Mouse (Mus musculus) bone marrow, adult 2 months (tissue): ENCODE results near the gene Klhdc4. TPM values are rescaled to one million over a fixed set of nuclear protein-coding genes. Genes with fewer than 3 reads are reported as not detected.

Experiments
- H3K27ac ChIP-seq: fragments of 200-500 bp; 2 replicates; pipeline ENCODE4 v1.5.1; 2012; ENCODE audit warnings: low read depth, mild to moderate bottlenecking, control low read depth, inconsistent platforms, low read length; ENCODE audit not compliant: control insufficient read depth, poor library complexity, insufficient read depth
- H3K4me1 ChIP-seq: fragments of 200-500 bp; 2 replicates; pipeline ENCODE4 v1.6.1; 2011; ENCODE audit warnings: low read length; ENCODE audit not compliant: control insufficient read depth, insufficient read depth
- H3K4me3 ChIP-seq: fragments of 200-500 bp; replicated peaks from 2 replicates; pipeline ENCODE3; 2011; ENCODE audit warnings: mild to moderate bottlenecking, low read depth, low read length, control low read depth; ENCODE audit not compliant: control insufficient read depth
- CTCF ChIP-seq: fragments of 200-500 bp; IDR thresholded peaks from 2 replicates; pipeline ENCODE4 v1.5.1; 2011; ENCODE audit warnings: low read length, control low read depth; ENCODE audit not compliant: control insufficient read depth, insufficient read depth
- POLR2A ChIP-seq: fragments of 200-500 bp; IDR thresholded peaks from 2 replicates; pipeline ENCODE4 v1.6.1; 2011; ENCODE audit warnings: low read depth, mild to moderate bottlenecking, control low read depth, low read length, borderline replicate concordance; ENCODE audit not compliant: control insufficient read depth
- WGBS: fragments of 180-500 bp; shearing (Covaris S2); methylation state at CpG from one replicate; pipeline ENCODE4 v1.1.7; 2018; 5-methylcytosine and 5-hydroxymethylcytosine counted together
- polyA plus RNA-seq: library from polyadenylated mRNA; stranded (reverse); fragments of >200 nt; gene quantifications from 2 replicates; pipeline ENCODE4 v1.2.4, GENCODE M21; 2011; ENCODE audit warnings: low replicate concordance; ENCODE audit not compliant: missing spikeins, insufficient read depth, insufficient read length

Gene Klhdc4
- 49.4 and 56.2 TPM in 2 replicates for polyA plus RNA-seq

GRCm38 (mm10) chr8:121829048-121829776 lies at the start of gene Klhdc4:
Gene Klhdc4, minus strand, starts transcription at chr8:121829569.
- WGBS, result under 1% methylated on average over 68 of the region's 68 CpGs
- Histone ChIP-seq H3K4me3 (peak within 1 kb of the TSS; percentile 61), H3K4me1 (peaks cover 1% of the 10 kb centered on the region; the same call in 1 of the 2 replicates), H3K27ac (peak within 1 kb of the TSS; percentile 1; the same call in 1 of the 2 replicates)
- TF ChIP-seq CTCF (no peak; the same call in 1 of the 2 replicates), POLR2A (peak; percentile 71; the same call in 1 of the 2 replicates)

- Histone ChIP-seq H3K4me1 (peaks cover 1% of the 10 kb centered on the region; the same call in 1 of the 2 replicates), H3K4me3 (no peak overlapping the region), H3K27ac (no peak overlapping the region)
- WGBS, result 80% methylated on average over 7 of the region's 7 CpGs
- TF ChIP-seq CTCF, result no peak
- no peak for TF ChIP-seq POLR2A
These were observed 48.6 kb upstream of the Klhdc4 start for GRCm38 (mm10) chr8:121877828-121878480.

- 8% methylated on average over 5 of the region's 5 CpGs for WGBS
- Histone ChIP-seq H3K4me1 (peaks cover 1% of the 10 kb centered on the region; the same call in 1 of the 2 replicates), H3K4me3 (no peak overlapping the region), H3K27ac (no peak overlapping the region)
- TF ChIP-seq CTCF (no peak), POLR2A (no peak)
These were observed 47.8 kb upstream of the Klhdc4 start for GRCm38 (mm10) chr8:121877212-121877611.

- Histone ChIP-seq H3K4me1 (peaks cover 1% of the 10 kb centered on the region; the same call in 1 of the 2 replicates), H3K27ac (no peak overlapping the region), H3K4me3 (no peak overlapping the region)
- 76% methylated on average over 9 of the region's 9 CpGs for WGBS
- TF ChIP-seq POLR2A, result no peak
- no peak for TF ChIP-seq CTCF
These were observed 46.1 kb upstream of the Klhdc4 start for GRCm38 (mm10) chr8:121875517-121875916.

- no peak overlapping the region for H3K27ac ChIP-seq
- TF ChIP-seq CTCF (no peak), POLR2A (no peak)
- H3K4me1 ChIP-seq, result peaks cover 1% of the 10 kb centered on the region; the same call in 1 of the 2 replicates
- H3K4me3 ChIP-seq, result no peak overlapping the region
- WGBS, result 81% methylated on average over 3 of the region's 3 CpGs
These were observed 45.7 kb upstream of the Klhdc4 start for GRCm38 (mm10) chr8:121875045-121875444.

- WGBS, result 59% methylated on average over 9 of the region's 9 CpGs
- peaks cover 1% of the 10 kb centered on the region; the same call in 1 of the 2 replicates for H3K4me1 ChIP-seq
- H3K4me3 ChIP-seq, result no peak overlapping the region
- no peak overlapping the region for H3K27ac ChIP-seq
- TF ChIP-seq POLR2A (no peak), CTCF (peak; percentile 69)
These were observed 44.7 kb upstream of the Klhdc4 start for GRCm38 (mm10) chr8:121874031-121874430.

- no peak for TF ChIP-seq CTCF
- TF ChIP-seq POLR2A, result no peak
- 18% methylated on average over 10 of the region's 10 CpGs for WGBS
- Histone ChIP-seq H3K27ac (no peak overlapping the region), H3K4me1 (no peaks in the 10 kb centered on the region; the same call in 1 of the 2 replicates), H3K4me3 (no peak overlapping the region)
These were observed 42.6 kb upstream of the Klhdc4 start for GRCm38 (mm10) chr8:121871833-121872440.

- Histone ChIP-seq H3K4me1 (no peaks in the 10 kb centered on the region; the same call in 1 of the 2 replicates), H3K27ac (no peak overlapping the region), H3K4me3 (no peak overlapping the region)
- 80% methylated on average over 2 of the region's 2 CpGs for WGBS
- no peak for TF ChIP-seq CTCF
- TF ChIP-seq POLR2A, result no peak
These were observed 40.8 kb upstream of the Klhdc4 start for GRCm38 (mm10) chr8:121870190-121870589.
